Mouse (Mus musculus) liver, postnatal 0 days (tissue): Measurements from ENCODE around the gene Olfr1086. TPM values are rescaled to one million over a fixed set of nuclear protein-coding genes. Genes with fewer than 3 reads are reported as not detected.
"Not testable (repeated sequence)": the region's sequence is repeated elsewhere in the genome, so short reads cannot be mapped to it uniquely, and the experiment has no call there.

Source experiments
- ATAC-seq: fragments of 200-750 bp; cut with Nextera tagmentation; 2 replicates; pipeline ENCODE4 v1.8.0; 2017; ENCODE audit warnings: mild to moderate bottlenecking, moderate library complexity
- DNase-seq: peaks from one replicate; pipeline ENCODE4 v3.0.0-alpha.2; 2016
- H3K27ac ChIP-seq: fragments of 300-500 bp; sonication (generic); 2 replicates; pipeline ENCODE4 v1.5.1; 2014; ENCODE audit warnings: antibody characterized with exemption, moderate library complexity, mild to moderate bottlenecking, low read depth
- H3K27me3 ChIP-seq: fragments of 300-500 bp; sonication (generic); 2 replicates; pipeline ENCODE4 v1.6.1; 2014; ENCODE audit warnings: low read length, control low read depth, mixed read lengths; ENCODE audit not compliant: insufficient read depth
- H3K36me3 ChIP-seq: fragments of 300-500 bp; sonication (generic); replicated peaks from 2 replicates; pipeline ENCODE4 v1.6.1; 2014; ENCODE audit warnings: mild to moderate bottlenecking, control low read depth, low read length, moderate library complexity, mixed read lengths; ENCODE audit not compliant: insufficient read depth
- H3K4me1 ChIP-seq: fragments of 300-500 bp; sonication (generic); 2 replicates; pipeline ENCODE4 v1.6.1; 2014; ENCODE audit warnings: antibody characterized with exemption, mild to moderate bottlenecking, control low read depth; ENCODE audit not compliant: insufficient read depth
- H3K4me2 ChIP-seq: fragments of 300-500 bp; sonication (generic); 2 replicates; pipeline ENCODE4 v1.6.1; 2014; ENCODE audit warnings: low read depth, mild to moderate bottlenecking, low read length, moderate library complexity, mixed read lengths
- H3K4me3 ChIP-seq: fragments of 300-500 bp; sonication (generic); 2 replicates; pipeline ENCODE4 v1.5.1; 2014; ENCODE audit warnings: low read depth, low read length
- H3K9ac ChIP-seq: fragments of 300-500 bp; sonication (generic); replicated peaks from 2 replicates; pipeline ENCODE4 v1.6.1; 2014; ENCODE audit warnings: mild to moderate bottlenecking, moderate library complexity
- H3K9me3 ChIP-seq: fragments of 300-500 bp; sonication (generic); 2 replicates; pipeline ENCODE4 v1.6.1; 2016; ENCODE audit warnings: mild to moderate bottlenecking, control low read depth, low read length, mixed read lengths
- CTCF ChIP-seq: sonication (generic); IDR thresholded peaks from 2 replicates; pipeline ENCODE4 v1.5.1; 2016; ENCODE audit warnings: antibody characterized with exemption, low read depth
- EP300 ChIP-seq: IDR thresholded peaks from 2 replicates; pipeline ENCODE4 v1.6.1; 2016; ENCODE audit warnings: antibody characterized with exemption, low read depth, mild to moderate bottlenecking
- WGBS: fragments of 180-500 bp; shearing (Covaris S2); extraction: QIAGEN DNeasy Blood & Tissue Kit; methylation state at CpG from one replicate; pipeline ENCODE4 v1.1.7; 2014; ENCODE audit not compliant: insufficient replicate concordance; 5-methylcytosine and 5-hydroxymethylcytosine counted together
- polyA plus RNA-seq: library from polyadenylated mRNA; unstranded; fragments of >200 nt; fragmentation: Nextera tagmentation; extraction: Ambion mirVana; gene quantifications from 2 replicates; pipeline ENCODE4 v1.2.1, GENCODE M21; 2015

Gene Olfr1086
- not detected in 2 replicates for polyA plus RNA-seq

GRCm38 (mm10) chr2:86679992-86680391 lies at the start of gene Olfr1086:
Gene Olfr1086 (minus strand): TSS chr2:86680092.
- no peak within 1 kb of the TSS for H3K27ac ChIP-seq
- H3K9ac ChIP-seq, result no peak within 1 kb of the TSS
- no peaks in the 10 kb centered on the region for H3K4me1 ChIP-seq
- 67% methylated on average over 2 of the region's 2 CpGs for WGBS
- TF ChIP-seq CTCF, result no peak
- TF ChIP-seq EP300, result no peak
- H3K36me3 ChIP-seq, result no peaks in the 10 kb centered on the region
- no peaks in the 10 kb centered on the region for H3K27me3 ChIP-seq
- H3K4me2 ChIP-seq, result no peak within 1 kb of the TSS
- no peak for DNase-seq
- no peak for ATAC-seq
- H3K4me3 ChIP-seq, result no peak within 1 kb of the TSS
- H3K9me3 ChIP-seq, result no peaks in the 10 kb centered on the region

GRCm38 (mm10) chr2:86698295-86698694 lies 18.4 kb upstream of the Olfr1086 start, which contains the start of gene Olfr1087:
Gene Olfr1087 (minus strand): TSS chr2:86698395.
- Histone ChIP-seq H3K9ac (no peak within 1 kb of the TSS), H3K9me3 (no peaks in the 10 kb centered on the region), H3K36me3 (no peaks in the 10 kb centered on the region), H3K4me1 (no peaks in the 10 kb centered on the region), H3K27ac (no peak within 1 kb of the TSS), H3K27me3 (no peaks in the 10 kb centered on the region), H3K4me2 (no peak within 1 kb of the TSS), H3K4me3 (no peak within 1 kb of the TSS)
- no peak for TF ChIP-seq CTCF
- TF ChIP-seq EP300, result no peak
- ATAC-seq (no peak), DNase-seq (no peak)

GRCm38 (mm10) chr2:86661919-86662318 lies 18.0 kb downstream of the Olfr1086 start, which contains the start of gene Olfr1085:
Gene Olfr1085 (minus strand): TSS chr2:86662019.
- no peaks in the 10 kb centered on the region for H3K9me3 ChIP-seq
- no peaks in the 10 kb centered on the region for H3K36me3 ChIP-seq
- H3K4me2 ChIP-seq, result no peak within 1 kb of the TSS
- no peak within 1 kb of the TSS for H3K4me3 ChIP-seq
- 21% methylated on average over 1 of the region's 1 CpGs for WGBS
- no peaks in the 10 kb centered on the region for H3K27me3 ChIP-seq
- TF ChIP-seq EP300 (no peak), CTCF (no peak)
- H3K27ac ChIP-seq, result no peak within 1 kb of the TSS
- H3K9ac ChIP-seq, result no peak within 1 kb of the TSS
- H3K4me1 ChIP-seq, result no peaks in the 10 kb centered on the region
- DNase-seq (no peak), ATAC-seq (no peak)

GRCm38 (mm10) chr2:86639625-86640024 lies 40.3 kb downstream of the Olfr1086 start, which contains the start of gene Olfr1084:
Gene Olfr1084 (minus strand): TSS chr2:86639725.
- not testable (repeated sequence) for H3K4me3 ChIP-seq, H3K9me3 ChIP-seq, H3K27me3 ChIP-seq, H3K4me2 ChIP-seq, DNase-seq, H3K36me3 ChIP-seq, H3K9ac ChIP-seq, ATAC-seq, H3K27ac ChIP-seq, H3K4me1 ChIP-seq
- WGBS, result 65% methylated on average over 1 of the region's 1 CpGs

Other genes starting within 250 kb of the Olfr1086 start
- not detected in 2 replicates for gene Olfr1065, start 229.5 kb downstream of the Olfr1086 start, polyA plus RNA-seq
- not detected in 2 replicates for gene Olfr1066, start 223.8 kb downstream of the Olfr1086 start, polyA plus RNA-seq
- gene Olfr228, start 192.7 kb downstream of the Olfr1086 start, polyA plus RNA-seq, result not detected in 2 replicates
- not detected in 2 replicates for gene Olfr1076, start 171.6 kb downstream of the Olfr1086 start, polyA plus RNA-seq
- not detected in 2 replicates for gene Olfr1079, start 137.6 kb downstream of the Olfr1086 start, polyA plus RNA-seq
- not detected in 2 replicates for gene Olfr1080, start 121.9 kb downstream of the Olfr1086 start, polyA plus RNA-seq
- not detected in 2 replicates for gene Olfr1082, start 81.1 kb downstream of the Olfr1086 start, polyA plus RNA-seq
- gene Olfr1084, start 40.4 kb downstream of the Olfr1086 start, polyA plus RNA-seq, result not detected in 2 replicates
- not detected in 2 replicates for gene Olfr1085, start 18.1 kb downstream of the Olfr1086 start, polyA plus RNA-seq
- gene Olfr1087, start 18.3 kb upstream of the Olfr1086 start, polyA plus RNA-seq, result not detected in 2 replicates
- not detected in 2 replicates for gene Olfr1089, start 53.6 kb upstream of the Olfr1086 start, polyA plus RNA-seq
- not detected in 2 replicates for gene Olfr1090, start 78.9 kb upstream of the Olfr1086 start, polyA plus RNA-seq
- not detected in 2 replicates for gene Olfr1093, start 102.4 kb upstream of the Olfr1086 start, polyA plus RNA-seq
- gene Olfr141, start 129.9 kb upstream of the Olfr1086 start, polyA plus RNA-seq, result not detected in 2 replicates
- not detected in 2 replicates for gene Olfr1094, start 144.6 kb upstream of the Olfr1086 start, polyA plus RNA-seq
- gene Olfr1095, start 171.6 kb upstream of the Olfr1086 start, polyA plus RNA-seq, result not detected in 2 replicates
- gene Gm13723, start 194.7 kb upstream of the Olfr1086 start, polyA plus RNA-seq, result not detected in 2 replicates
- not detected in 2 replicates for gene Olfr1097, start 212.1 kb upstream of the Olfr1086 start, polyA plus RNA-seq
- not detected in 2 replicates for gene Olfr1098, start 244.5 kb upstream of the Olfr1086 start, polyA plus RNA-seq